Mouse (Mus musculus): Measurements from ENCODE around the gene Gm10300. TPM values are rescaled to one million over a fixed set of nuclear protein-coding genes. Genes with fewer than 3 reads are reported as not detected.

The Gm10300 gene
- polyA plus RNA-seq (2012; rRNA removed; ENCODE audit: low replicate concordance), result 0.12 and 0.14 TPM in 2 replicates

GRCm38 (mm10) chr4:132074077-132074932 lies at the start of gene Gm10300:
Gene Gm10300 (plus strand): TSS chr4:132074697.

GRCm38 (mm10) chr4:132074933-132075769 lies 654 bp downstream of the Gm10300 start, which contains the start of gene Epb41:
Gene Epb41 (minus strand): TSS chr4:132075321.

Other genes starting within 250 kb of the Gm10300 start
- 6.2 and 7.6 TPM in 2 replicates for gene Ptpru, start 236.4 kb upstream of the Gm10300 start, polyA plus RNA-seq (2012; rRNA removed; ENCODE audit: low replicate concordance)
- gene Mecr, start 231.2 kb upstream of the Gm10300 start, polyA plus RNA-seq (2012; rRNA removed; ENCODE audit: low replicate concordance), result 78.1 and 81.8 TPM in 2 replicates
- 28.7 and 30.6 TPM in 2 replicates for gene Srsf4, start 201.1 kb upstream of the Gm10300 start, polyA plus RNA-seq (2012; rRNA removed; ENCODE audit: low replicate concordance)
- gene Tmem200b, start 152.9 kb upstream of the Gm10300 start, polyA plus RNA-seq (2012; rRNA removed; ENCODE audit: low replicate concordance), result 13.3 and 34.7 TPM in 2 replicates
- 23.8 and 31.9 TPM in 2 replicates for gene Epb41, start 624 bp downstream of the Gm10300 start, polyA plus RNA-seq (2012; rRNA removed; ENCODE audit: low replicate concordance)
- 1.7 and 4.6 TPM in 2 replicates for gene Oprd1, start 69.8 kb downstream of the Gm10300 start, polyA plus RNA-seq (2012; rRNA removed; ENCODE audit: low replicate concordance)
- gene Ythdf2, start 137.6 kb downstream of the Gm10300 start, polyA plus RNA-seq (2012; rRNA removed; ENCODE audit: low replicate concordance), result 15.4 and 24.5 TPM in 2 replicates
- 11.4 and 15.9 TPM in 2 replicates for gene Gmeb1, start 186.9 kb downstream of the Gm10300 start, polyA plus RNA-seq (2012; rRNA removed; ENCODE audit: low replicate concordance)
- gene Taf12, start 199.7 kb downstream of the Gm10300 start, polyA plus RNA-seq (2012; rRNA removed; ENCODE audit: low replicate concordance), result 3.7 and 8.7 TPM in 2 replicates
- 3.2 and 5.4 TPM in 2 replicates for gene Rab42, start 228.7 kb downstream of the Gm10300 start, polyA plus RNA-seq (2012; rRNA removed; ENCODE audit: low replicate concordance)

All from mammary gland, adult 2 months (tissue).